Mouse (Mus musculus) lung, embryonic 16.5 days (tissue): ENCODE measurements around the gene Dhx58. TPM values are rescaled to one million over a fixed set of nuclear protein-coding genes. Genes with fewer than 3 reads are reported as not detected.
A peak's percentile ranks its signal among the peaks of the same experiment; 100 is the strongest.

ENCODE experiments used
- ATAC-seq: fragments of 200-750 bp; cut with Nextera tagmentation; 2 replicates; pipeline ENCODE4 v1.8.0; 2017; ENCODE audit warnings: low read depth, mild to moderate bottlenecking, moderate library complexity
- H3K27ac ChIP-seq: fragments of 300-500 bp; sonication (generic); 2 replicates; pipeline ENCODE4 v1.5.1; 2014; ENCODE audit warnings: mild to moderate bottlenecking, control low read depth, low read length
- H3K27me3 ChIP-seq: fragments of 300-500 bp; sonication (generic); 2 replicates; pipeline ENCODE4 v1.6.1; 2014; ENCODE audit warnings: low read depth, low read length, mixed read lengths; ENCODE audit not compliant: control insufficient read depth, insufficient read depth
- H3K36me3 ChIP-seq: fragments of 300-500 bp; sonication (generic); 2 replicates; pipeline ENCODE4 v1.6.1; 2014; ENCODE audit warnings: low read length; ENCODE audit not compliant: control insufficient read depth, insufficient read depth
- H3K4me1 ChIP-seq: fragments of 300-500 bp; sonication (generic); replicated peaks from 2 replicates; pipeline ENCODE4 v1.6.1; 2014; ENCODE audit warnings: low read length, mixed read lengths; ENCODE audit not compliant: control insufficient read depth, insufficient read depth
- H3K4me2 ChIP-seq: fragments of 300-500 bp; sonication (generic); 2 replicates; pipeline ENCODE4 v1.6.1; 2014; ENCODE audit warnings: low read depth, low read length, control low read depth
- H3K4me3 ChIP-seq: fragments of 300-500 bp; sonication (generic); 2 replicates; pipeline ENCODE4 v1.5.1; 2014; ENCODE audit warnings: mild to moderate bottlenecking, low read length, control low read depth
- H3K9ac ChIP-seq: fragments of 300-500 bp; sonication (generic); 2 replicates; pipeline ENCODE4 v1.6.1; 2014; ENCODE audit warnings: low read length, control low read depth
- H3K9me3 ChIP-seq: fragments of 300-500 bp; sonication (generic); 2 replicates; pipeline ENCODE4 v1.6.1; 2016; ENCODE audit warnings: low read length; ENCODE audit not compliant: control insufficient read depth
- WGBS: fragments of 180-500 bp; shearing (Covaris S2); extraction: QIAGEN DNeasy Blood & Tissue Kit; methylation state at CpG from one replicate; pipeline ENCODE4 v1.1.7; 2014; 5-methylcytosine and 5-hydroxymethylcytosine counted together
- polyA plus RNA-seq: library from polyadenylated mRNA; unstranded; fragments of >200 nt; fragmentation: Nextera tagmentation; extraction: Ambion mirVana; gene quantifications from 2 replicates; pipeline ENCODE4 v1.2.1, GENCODE M21; 2015

The Dhx58 gene
- polyA plus RNA-seq, 1 experiment from 2014 or later = 2.9 TPM

- peaks cover 13% of the 10 kb centered on the region for H3K4me1 ChIP-seq
- H3K9ac ChIP-seq = no peak overlapping the region
- H3K4me2 ChIP-seq = no peak overlapping the region
- H3K9me3 ChIP-seq = no peaks in the 10 kb centered on the region
- H3K27ac ChIP-seq = no peak overlapping the region
- 81% methylated on average over 6 of the region's 6 CpGs for WGBS
- H3K36me3 ChIP-seq = peaks cover 3% of the 10 kb centered on the region
- no peak overlapping the region for H3K4me3 ChIP-seq
- ATAC-seq = no peak
- H3K27me3 ChIP-seq = no peaks in the 10 kb centered on the region
Observed at GRCm38 (mm10) chr11:100728601-100729000, 24.5 kb upstream of the Dhx58 start.

- no peak for ATAC-seq
- Histone ChIP-seq H3K9ac (no peak overlapping the region), H3K9me3 (no peaks in the 10 kb centered on the region), H3K4me3 (no peak overlapping the region), H3K27me3 (no peaks in the 10 kb centered on the region), H3K4me2 (no peak overlapping the region), H3K36me3 (peaks cover 3% of the 10 kb centered on the region), H3K4me1 (peaks cover 17% of the 10 kb centered on the region), H3K27ac (no peak overlapping the region)
- 94% methylated on average over 3 of the region's 3 CpGs for WGBS
Observed at GRCm38 (mm10) chr11:100727201-100727600, 23.1 kb upstream of the Dhx58 start.

GRCm38 (mm10) chr11:100724919-100725512 is 20.9 kb upstream of the Dhx58 start:
- peaks cover 32% of the 10 kb centered on the region for H3K4me1 ChIP-seq
- WGBS = 15% methylated on average over 5 of the region's 5 CpGs

GRCm38 (mm10) chr11:100722493-100723028 is 18.5 kb upstream of the Dhx58 start:
- Histone ChIP-seq H3K4me2 (no peak overlapping the region), H3K36me3 (peaks cover 9% of the 10 kb centered on the region), H3K9ac (no peak overlapping the region), H3K4me3 (no peak overlapping the region), H3K27me3 (no peaks in the 10 kb centered on the region), H3K27ac (peak overlapping the region; percentile 68), H3K9me3 (no peaks in the 10 kb centered on the region), H3K4me1 (peaks cover 32% of the 10 kb centered on the region)
- no peak for ATAC-seq
- 43% methylated on average over 2 of the region's 2 CpGs for WGBS

More at GRCm38 (mm10) chr11:100724919-100725512, 20.9 kb upstream of the Dhx58 start:
- Histone ChIP-seq H3K9ac (0 out of 2 replicates have a peak overlapping the region, but pooled peaks have one; percentile 5), H3K4me2 (peak overlapping the region; percentile 5; the same call in 1 of the 2 replicates), H3K36me3 (peaks cover 3% of the 10 kb centered on the region), H3K27me3 (no peaks in the 10 kb centered on the region), H3K4me3 (no peak overlapping the region), H3K9me3 (no peaks in the 10 kb centered on the region), H3K27ac (peak overlapping the region; percentile 30)
- ATAC-seq = peak; percentile 75

GRCm38 (mm10) chr11:100721776-100722492 is 17.9 kb upstream of the Dhx58 start:
- ATAC-seq = no peak
- H3K9me3 ChIP-seq = no peaks in the 10 kb centered on the region
- no peaks in the 10 kb centered on the region for H3K27me3 ChIP-seq
- H3K9ac ChIP-seq = no peak overlapping the region
- no peak overlapping the region for H3K4me2 ChIP-seq
- 58% methylated on average over 8 of the region's 8 CpGs for WGBS
- peaks cover 10% of the 10 kb centered on the region for H3K36me3 ChIP-seq
- no peak overlapping the region for H3K4me3 ChIP-seq
- peak overlapping the region; percentile 68 for H3K27ac ChIP-seq
- peaks cover 32% of the 10 kb centered on the region for H3K4me1 ChIP-seq

GRCm38 (mm10) chr11:100721254-100721653 is 17.2 kb upstream of the Dhx58 start:
- no peak overlapping the region for H3K9ac ChIP-seq
- H3K27me3 ChIP-seq = no peaks in the 10 kb centered on the region
- ATAC-seq = no peak
- no peak overlapping the region for H3K4me2 ChIP-seq
- 56% methylated on average over 4 of the region's 4 CpGs for WGBS
- no peaks in the 10 kb centered on the region for H3K9me3 ChIP-seq
- peaks cover 10% of the 10 kb centered on the region for H3K36me3 ChIP-seq
- no peak overlapping the region for H3K4me3 ChIP-seq
- H3K4me1 ChIP-seq = peaks cover 32% of the 10 kb centered on the region
- peak overlapping the region; percentile 73 for H3K27ac ChIP-seq

DNA sequence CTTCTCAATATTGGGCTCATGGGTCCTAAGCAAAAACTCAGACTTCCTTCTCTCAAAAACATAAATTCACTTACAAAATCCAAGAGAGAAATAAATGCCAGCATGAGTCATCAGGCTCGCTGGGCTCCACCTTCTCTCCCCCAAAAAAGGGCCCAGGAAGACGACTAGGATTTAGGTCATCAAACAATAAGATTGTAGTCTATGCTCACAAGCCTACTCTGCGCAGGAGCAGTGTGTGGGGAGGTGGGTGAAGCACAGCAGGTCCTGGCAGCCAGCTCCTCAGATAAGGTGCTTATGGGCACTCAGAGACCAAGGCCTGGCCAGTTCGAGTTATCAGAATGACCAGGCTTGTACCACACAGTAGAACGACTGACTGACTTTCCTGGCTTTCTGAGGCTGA is 16.3 kb upstream of the Dhx58 start:
- H3K27ac ChIP-seq = peak overlapping the region; percentile 73
- WGBS = 60% methylated on average over 5 of the region's 5 CpGs
- ATAC-seq = no peak
- H3K27me3 ChIP-seq = no peaks in the 10 kb centered on the region
- H3K9me3 ChIP-seq = no peaks in the 10 kb centered on the region
- H3K36me3 ChIP-seq = peaks cover 13% of the 10 kb centered on the region
- H3K9ac ChIP-seq = peak overlapping the region; percentile 36
- H3K4me3 ChIP-seq = no peak overlapping the region
- H3K4me2 ChIP-seq = no peak overlapping the region
- peaks cover 29% of the 10 kb centered on the region for H3K4me1 ChIP-seq

DNA sequence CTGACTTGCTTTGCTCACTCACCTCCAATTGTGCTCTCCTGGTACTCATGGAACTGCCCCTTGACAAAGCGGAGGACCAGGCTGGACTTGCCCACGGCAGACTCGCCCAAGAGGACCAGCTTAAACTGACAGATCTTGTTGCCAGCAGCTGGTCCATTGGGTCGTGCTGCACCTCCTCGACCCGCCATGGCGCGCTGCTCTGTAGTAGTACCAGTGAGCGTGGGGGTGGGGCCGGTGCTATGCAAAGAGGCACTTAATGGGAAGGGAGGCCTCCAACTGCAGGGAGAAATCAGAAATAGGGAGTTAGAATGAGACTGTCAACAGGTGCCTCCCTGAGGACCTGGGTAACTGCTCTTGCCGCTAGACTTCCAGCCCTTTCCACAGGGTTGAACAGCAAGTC is 15.8 kb upstream of the Dhx58 start:
- ATAC-seq = no peak
- H3K4me2 ChIP-seq = no peak overlapping the region
- H3K9me3 ChIP-seq = no peaks in the 10 kb centered on the region
- 61% methylated on average over 11 of the region's 11 CpGs for WGBS
- H3K27ac ChIP-seq = no peak overlapping the region; the same call in 1 of the 2 replicates
- no peak overlapping the region for H3K9ac ChIP-seq
- no peaks in the 10 kb centered on the region for H3K27me3 ChIP-seq
- peaks cover 24% of the 10 kb centered on the region for H3K4me1 ChIP-seq
- peaks cover 14% of the 10 kb centered on the region for H3K36me3 ChIP-seq
- H3K4me3 ChIP-seq = no peak overlapping the region

GRCm38 (mm10) chr11:100719312-100719711 is 15.2 kb upstream of the Dhx58 start:
- no peak overlapping the region for H3K9ac ChIP-seq
- ATAC-seq = no peak; the same call in 1 of the 2 replicates
- H3K4me3 ChIP-seq = no peak overlapping the region
- no peak overlapping the region for H3K4me2 ChIP-seq
- no peaks in the 10 kb centered on the region for H3K27me3 ChIP-seq
- no peak overlapping the region for H3K27ac ChIP-seq
- 89% methylated on average over 3 of the region's 3 CpGs for WGBS
- H3K36me3 ChIP-seq = peaks cover 15% of the 10 kb centered on the region
- peaks cover 21% of the 10 kb centered on the region for H3K4me1 ChIP-seq
- no peaks in the 10 kb centered on the region for H3K9me3 ChIP-seq
